Mouse (Mus musculus) adrenal gland, postnatal 10 days (tissue): ENCODE measurements around the gene Olfr787. TPM values are rescaled to one million over a fixed set of nuclear protein-coding genes. Genes with fewer than 3 reads are reported as not detected.

Experiments used
- DNase-seq: peaks from one replicate; pipeline ENCODE4 v3.0.0; 2021; ENCODE audit warnings: mixed read lengths
- long read RNA-seq, 2 experiments: library from polyadenylated mRNA; stranded (forward); transcript quantifications; one replicate each; pipeline ENCODE4 v2.0.0; 2021
- total RNA-seq, 2 experiments: library from RNA; stranded (reverse); gene quantifications; 2 replicates each; pipeline ENCODE4 v1.2.3; 2021

Gene Olfr787
- not detected for total RNA-seq
- long read RNA-seq, experiment 1, result 0 reads
- long read RNA-seq, experiment 2, result 0 reads

GRCm38 (mm10) chr10:129461562-129461961 lies at the start of gene Olfr787:
Gene Olfr787 (plus strand): TSS chr10:129461862.
- no peak for DNase-seq

- no peak for DNase-seq
These were observed 34.7 kb upstream of the Olfr787 start, which contains the start of gene Olfr786 for GRCm38 (mm10) chr10:129427006-129427405. Gene Olfr786 (plus strand): TSS chr10:129427306.

GRCm38 (mm10) chr10:129470698-129471097 lies 9.0 kb downstream of the Olfr787 start, which contains the start of gene Olfr788:
Gene Olfr788 (plus strand): TSS chr10:129470998.
- DNase-seq, result no peak

- no peak for DNase-seq
These were observed 11.6 kb downstream of the Olfr787 start for GRCm38 (mm10) chr10:129473256-129473655.

- no peak for DNase-seq
These were observed 12.1 kb downstream of the Olfr787 start for GRCm38 (mm10) chr10:129473723-129474122.

GRCm38 (mm10) chr10:129484452-129484851 lies 22.8 kb downstream of the Olfr787 start, which contains the start of gene Olfr789:
Gene Olfr789 (plus strand): TSS chr10:129484752.
- DNase-seq, result no peak

GRCm38 (mm10) chr10:129490101-129490500 lies 28.4 kb downstream of the Olfr787 start:
- DNase-seq, result no peak

- no peak for DNase-seq
These were observed 36.5 kb downstream of the Olfr787 start, which contains the start of gene Olfr790 for GRCm38 (mm10) chr10:129498192-129498591. Gene Olfr790 (plus strand): TSS chr10:129498492.

Other genes starting within 250 kb of the Olfr787 start
- not detected for gene Olfr774, start 225.7 kb upstream of the Olfr787 start, total RNA-seq
- not detected for gene Olfr775, start 213.4 kb upstream of the Olfr787 start, total RNA-seq
- gene Olfr776, start 202.7 kb upstream of the Olfr787 start, total RNA-seq, result not detected
- gene Olfr777, start 190.4 kb upstream of the Olfr787 start, total RNA-seq, result not detected
- not detected for gene Olfr780, start 143.7 kb upstream of the Olfr787 start, total RNA-seq
- not detected for gene Olfr781, start 133.0 kb upstream of the Olfr787 start, total RNA-seq
- not detected for gene Olfr782, start 113.0 kb upstream of the Olfr787 start, total RNA-seq
- under 1 TPM in 1 of 2 experiments, not detected in 1; 0.09 TPM for gene Olfr784, start 77.8 kb upstream of the Olfr787 start, total RNA-seq
- gene Olfr785, start 56.4 kb upstream of the Olfr787 start, total RNA-seq, result not detected
- gene Olfr786, start 34.6 kb upstream of the Olfr787 start, total RNA-seq, result not detected
- not detected for gene Olfr788, start 9.1 kb downstream of the Olfr787 start, total RNA-seq
- not detected for gene Olfr789, start 22.9 kb downstream of the Olfr787 start, total RNA-seq
- gene Olfr790, start 36.6 kb downstream of the Olfr787 start, total RNA-seq, result not detected
- gene Olfr791, start 59.9 kb downstream of the Olfr787 start, total RNA-seq, result not detected
- not detected for gene Olfr792, start 77.3 kb downstream of the Olfr787 start, total RNA-seq
- gene Olfr794, start 105.8 kb downstream of the Olfr787 start, total RNA-seq, result not detected
- not detected for gene Olfr796, start 150.7 kb downstream of the Olfr787 start, total RNA-seq
- gene Olfr798, start 166.1 kb downstream of the Olfr787 start, total RNA-seq, result not detected
- gene Olfr799, start 175.6 kb downstream of the Olfr787 start, total RNA-seq, result not detected
- gene Olfr800, start 195.8 kb downstream of the Olfr787 start, total RNA-seq, result not detected
- gene Olfr801, start 212.0 kb downstream of the Olfr787 start, total RNA-seq, result not detected
- not detected for gene Olfr802, start 226.3 kb downstream of the Olfr787 start, total RNA-seq
- gene Olfr803, start 232.4 kb downstream of the Olfr787 start, total RNA-seq, result not detected
- gene Olfr804, start 241.3 kb downstream of the Olfr787 start, total RNA-seq, result not detected